Mouse (Mus musculus) kidney, adult 18-20 months (tissue): ENCODE data around the gene Ntn1.
A peak's percentile ranks its signal among the peaks of the same experiment; 100 is the strongest.

Experiments
- DNase-seq: peaks from one replicate; pipeline ENCODE4 v3.0.0; 2021

The Ntn1 gene

DNA sequence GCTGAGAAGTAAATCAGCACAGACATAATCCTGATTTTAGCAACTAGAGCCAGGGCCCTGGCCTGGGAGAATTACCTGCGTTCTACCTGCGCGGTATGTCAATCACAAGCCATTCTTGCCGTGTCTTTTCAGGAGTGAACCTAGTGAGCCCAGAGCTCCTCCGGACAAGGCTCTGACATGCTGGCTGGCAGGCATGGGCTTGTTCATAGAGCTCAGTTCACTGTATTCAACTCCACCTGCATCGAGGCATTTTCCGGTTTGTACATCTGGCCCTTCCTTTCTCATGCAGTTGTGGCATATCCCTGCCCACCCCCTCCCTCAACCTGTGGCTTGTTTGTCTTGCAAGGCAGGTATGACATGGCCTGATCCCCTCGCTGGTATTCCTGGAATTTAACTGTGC, 5.0 kb upstream of the Ntn1 start:
- no peak for DNase-seq

DNA sequence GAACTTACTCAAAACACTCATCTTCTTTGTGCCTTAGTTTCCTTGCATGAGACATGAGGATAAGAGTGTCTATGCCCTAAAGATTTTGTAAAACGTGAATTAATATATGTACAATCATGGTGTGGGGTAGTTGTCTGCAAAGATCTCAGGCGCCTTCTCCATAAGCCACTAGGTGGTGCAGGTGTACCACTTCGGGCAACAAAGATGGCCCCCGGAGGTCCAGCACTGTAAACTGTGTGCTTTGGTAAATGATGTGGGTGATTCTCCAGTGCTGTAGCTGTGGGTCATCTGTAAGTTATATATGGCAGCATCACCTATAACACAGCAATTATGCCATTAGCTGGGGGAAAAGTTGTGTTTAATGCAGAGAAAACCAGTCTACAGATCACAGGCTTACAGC, 3.6 kb upstream of the Ntn1 start:
- DNase-seq, result no peak

DNA sequence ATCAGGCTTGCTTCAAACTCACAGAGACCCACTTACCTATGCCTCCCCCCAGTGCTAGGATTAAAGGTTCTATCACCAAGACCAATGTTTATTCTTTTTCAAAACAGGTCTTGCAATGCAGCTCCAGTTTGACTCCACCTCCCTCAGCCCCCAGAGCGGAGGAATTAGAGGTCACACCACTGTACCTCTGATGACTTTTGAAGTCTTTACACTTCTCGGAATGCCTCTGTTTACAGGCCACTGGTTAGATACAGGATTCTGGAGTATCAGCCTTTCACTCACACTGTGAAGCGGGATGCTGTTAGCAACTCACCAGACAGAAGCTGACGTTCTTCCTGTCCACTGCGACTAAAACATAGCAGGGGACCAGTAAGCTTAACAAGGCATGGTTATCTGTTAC, 805 bp upstream of the Ntn1 start:
- no peak for DNase-seq

GRCm38 (mm10) chr11:68400021-68400671, 477 bp downstream of the Ntn1 start:
- DNase-seq, result peak; percentile 79

DNA sequence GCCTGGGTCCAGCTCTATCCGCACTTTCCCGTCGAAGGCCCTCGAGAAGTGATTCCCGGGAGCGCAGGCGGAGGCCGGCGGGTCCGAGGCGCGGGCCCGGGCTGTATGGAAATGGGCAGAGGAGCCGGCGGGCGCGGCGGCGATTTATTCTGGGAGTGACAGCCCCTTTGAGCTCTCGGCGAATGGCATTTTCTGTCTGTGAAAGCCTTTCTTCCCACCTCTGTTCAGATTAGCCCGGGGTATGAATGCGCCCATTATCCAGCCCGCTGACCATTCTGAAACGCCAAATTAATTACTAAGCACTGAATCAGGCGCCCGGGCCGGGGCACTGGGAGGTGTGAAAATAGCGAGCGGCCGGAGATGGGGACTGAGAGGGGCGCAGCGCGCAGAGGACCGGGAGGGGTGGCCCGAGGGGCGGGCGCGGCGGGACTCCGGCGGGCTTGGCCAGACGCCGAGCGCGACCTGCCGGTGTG, 1.0 kb downstream of the Ntn1 start:
- no peak for DNase-seq

DNA sequence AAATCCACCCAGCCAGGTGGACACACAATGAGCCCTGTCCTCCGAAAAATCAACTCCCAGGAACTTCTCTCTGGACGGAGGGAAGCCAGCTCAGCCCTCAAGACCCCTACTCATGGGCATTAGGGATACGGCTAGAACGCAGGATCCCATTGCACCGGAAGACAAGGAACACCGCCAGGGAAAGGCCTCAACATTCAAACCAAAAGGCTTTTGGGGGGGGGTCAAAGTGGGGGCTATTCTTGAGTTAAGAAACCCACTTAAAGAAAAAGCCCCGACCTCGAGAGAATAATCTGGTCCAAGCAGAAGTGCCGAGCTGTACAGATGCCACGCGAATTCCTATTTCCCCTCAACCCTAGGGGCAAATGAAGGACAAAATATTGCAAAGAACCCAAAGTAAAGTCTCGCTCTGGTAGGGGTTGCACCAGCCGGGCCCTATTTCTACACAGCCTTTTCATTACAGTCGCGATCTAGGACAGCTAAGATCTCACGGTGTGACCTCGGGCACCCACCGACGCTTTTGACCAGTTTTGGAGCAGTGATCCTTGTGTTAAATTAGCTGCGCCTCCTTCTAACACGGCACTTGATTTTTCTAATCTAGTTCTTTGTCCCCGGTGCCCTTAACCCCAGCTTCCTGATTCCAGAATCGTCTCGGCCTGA, 1.6 kb downstream of the Ntn1 start:
- no peak for DNase-seq

DNA sequence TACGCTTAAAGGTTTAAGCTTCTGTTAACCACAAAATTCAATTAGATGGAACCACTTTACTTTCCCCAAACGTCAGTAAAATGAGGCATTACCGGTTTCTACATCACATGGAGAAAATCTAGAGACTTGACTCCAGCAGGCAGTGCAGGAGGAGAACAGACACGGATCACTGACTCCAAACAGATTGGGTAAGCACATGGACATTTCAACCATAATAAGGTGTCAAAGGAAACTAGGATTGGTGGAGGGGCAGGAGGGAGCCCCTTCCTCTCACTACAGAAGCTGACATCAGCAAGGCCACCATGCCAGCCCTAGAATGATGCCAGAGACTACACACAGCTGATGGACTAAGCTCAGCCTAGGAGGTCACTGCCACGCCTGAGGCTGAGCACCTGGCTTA, 5.1 kb downstream of the Ntn1 start:
- no peak for DNase-seq

DNA sequence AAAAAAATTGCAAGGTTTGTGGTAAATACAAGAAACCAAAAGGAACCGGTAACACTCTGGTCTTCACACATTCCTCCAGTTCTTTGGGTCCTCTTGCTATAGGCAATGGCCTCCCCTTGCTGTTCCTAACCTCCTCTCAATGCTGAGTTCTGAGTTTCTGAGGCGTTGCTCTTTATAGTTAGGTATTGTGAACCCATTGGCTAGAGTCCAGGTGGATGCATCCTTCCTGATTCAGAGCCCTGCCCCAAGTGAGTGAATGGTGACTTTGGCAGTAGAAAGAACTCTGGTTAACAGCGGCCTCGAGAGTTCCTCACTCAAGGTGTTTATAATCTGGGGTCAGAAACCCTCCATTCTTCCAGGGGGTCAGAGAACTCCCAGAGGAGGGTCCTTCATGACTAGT, 5.9 kb downstream of the Ntn1 start:
- DNase-seq, result no peak

DNA sequence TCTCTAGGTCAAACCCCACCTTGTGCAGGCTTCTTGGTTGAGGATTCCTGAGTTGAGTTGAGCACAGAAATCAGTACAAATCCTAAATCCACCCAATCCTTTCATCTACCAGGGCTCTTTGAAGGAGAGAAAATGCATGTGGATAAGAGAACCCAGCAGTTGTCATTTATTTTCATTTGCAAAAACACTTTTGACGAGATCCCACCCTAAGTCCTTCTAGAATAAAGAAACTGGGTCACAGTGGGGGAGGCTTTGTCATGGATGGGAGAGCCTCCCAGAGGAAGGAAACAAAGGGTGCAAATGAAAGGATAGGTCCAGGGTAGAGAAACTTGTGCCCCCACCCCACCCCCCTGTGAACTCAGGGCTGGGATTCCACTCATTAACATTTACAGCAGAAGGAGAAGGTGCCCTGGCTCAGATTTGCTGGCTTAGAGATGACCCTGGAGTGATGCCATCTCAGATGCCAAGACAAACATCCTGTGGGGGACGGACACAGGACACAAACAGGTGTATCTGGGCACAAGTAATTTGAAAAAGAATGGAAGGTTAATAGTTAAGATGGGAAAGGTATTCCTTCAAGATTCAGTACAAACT, 6.6 kb downstream of the Ntn1 start:
- peak; percentile 67 for DNase-seq

DNA sequence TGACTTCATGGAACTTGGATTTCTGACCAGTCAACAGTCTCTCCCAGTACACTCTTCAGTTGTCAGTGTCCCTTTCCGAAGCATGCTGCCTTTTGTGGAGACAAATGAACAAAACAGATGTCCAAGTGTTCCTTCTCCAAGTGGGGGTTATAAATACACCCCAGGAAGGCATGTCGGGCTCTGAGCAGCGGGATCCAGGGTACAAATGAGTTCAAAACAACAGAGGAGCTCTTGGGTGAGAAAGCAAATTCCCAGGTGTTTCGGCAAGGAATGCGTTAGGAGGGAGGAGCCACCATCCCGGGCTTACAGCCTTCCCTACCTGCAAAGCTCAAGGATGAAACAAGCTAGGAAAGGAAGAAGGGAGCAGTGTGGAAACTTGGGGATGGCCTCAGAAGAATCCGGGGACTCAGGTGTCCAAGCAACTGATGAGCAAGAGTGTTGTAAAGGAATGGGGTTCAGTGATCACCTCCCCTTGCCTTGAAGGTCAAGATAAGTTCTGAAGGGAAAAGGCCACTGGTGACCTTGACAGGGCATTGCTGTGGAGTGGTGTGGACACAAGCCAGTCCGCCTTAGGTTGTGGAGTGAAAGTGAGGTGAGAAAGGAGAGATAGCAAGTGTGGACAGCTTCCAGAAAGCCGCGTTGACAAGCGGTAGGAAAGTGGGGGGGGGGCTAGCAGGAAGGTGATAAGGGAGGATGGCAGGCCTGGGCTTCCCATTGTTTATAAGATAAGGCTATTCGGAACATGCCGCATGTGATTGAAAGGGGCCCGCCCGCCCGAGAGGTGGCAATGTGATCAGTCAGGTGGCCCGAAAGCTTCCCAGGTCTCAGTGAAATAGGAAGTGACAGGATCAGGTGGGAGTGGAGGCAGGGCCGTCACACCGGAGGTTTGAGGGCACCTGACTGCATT, 10.0 kb downstream of the Ntn1 start:
- DNase-seq, result no peak

GRCm38 (mm10) chr11:68389621-68390020, 11.0 kb downstream of the Ntn1 start:
- DNase-seq, result no peak

GRCm38 (mm10) chr11:68388655-68389015, 12.0 kb downstream of the Ntn1 start:
- no peak for DNase-seq

GRCm38 (mm10) chr11:68387971-68388654, 12.5 kb downstream of the Ntn1 start:
- DNase-seq, result peak; percentile 62

DNA sequence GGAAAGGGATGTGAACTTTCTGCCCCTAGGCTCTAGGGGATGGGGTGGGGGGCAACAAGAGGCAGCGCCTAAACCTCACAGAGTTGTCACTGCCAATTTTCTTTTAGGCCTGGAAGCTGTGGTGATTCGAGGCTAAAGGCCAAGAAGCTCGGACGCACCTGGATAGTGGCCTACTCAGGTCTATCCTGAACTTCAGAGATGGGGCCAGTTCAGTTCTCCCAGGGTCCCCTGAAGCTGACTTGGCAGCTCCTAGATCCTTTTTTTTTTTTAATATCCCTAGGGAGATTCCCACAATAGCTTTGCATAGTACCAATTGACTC, 13.2 kb downstream of the Ntn1 start:
- DNase-seq, result no peak

GRCm38 (mm10) chr11:68386589-68387440, 13.8 kb downstream of the Ntn1 start:
- DNase-seq, result peak; percentile 83

GRCm38 (mm10) chr11:68385921-68386588, 14.6 kb downstream of the Ntn1 start:
- peak; percentile 58 for DNase-seq

DNA sequence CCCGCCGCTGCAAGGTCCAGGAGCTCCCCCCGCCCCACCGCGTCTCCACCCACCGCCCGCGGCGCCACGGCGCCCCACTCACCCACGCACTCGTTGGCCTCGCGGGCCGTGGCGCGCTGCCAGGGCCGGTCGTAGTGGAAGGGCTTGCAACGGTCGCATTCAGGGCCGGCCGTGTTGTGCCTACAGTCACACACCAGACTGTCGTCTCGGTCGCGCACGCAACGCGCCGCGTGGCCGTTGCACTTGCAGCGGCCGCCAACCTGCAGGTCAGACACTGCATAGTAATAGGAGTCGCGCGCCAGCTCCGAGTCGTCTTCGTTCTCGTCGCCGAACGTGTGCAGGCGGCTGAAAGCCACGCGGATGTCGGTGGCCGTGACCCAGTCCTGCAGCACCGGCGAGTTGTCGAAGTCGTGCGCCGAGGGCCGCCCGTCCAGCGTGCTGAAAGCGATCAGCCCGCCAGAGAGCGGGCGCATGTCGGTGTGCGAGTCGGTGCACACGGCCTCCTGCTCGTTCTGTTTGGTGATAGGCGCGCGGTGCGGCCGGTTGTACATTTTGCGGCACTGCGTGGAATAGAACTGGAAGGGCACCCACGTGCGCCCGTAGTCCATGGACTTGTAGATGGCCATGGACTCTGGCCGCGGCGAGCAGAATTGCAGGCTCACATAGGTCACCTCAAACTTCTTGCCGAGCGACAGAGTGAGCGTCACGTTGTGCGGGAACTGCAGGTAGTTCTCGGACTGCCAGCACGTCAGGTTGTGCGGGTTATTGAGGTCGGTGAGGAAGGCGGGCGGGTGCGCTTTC, 15.4 kb downstream of the Ntn1 start:
- peak; percentile 54 for DNase-seq

GRCm38 (mm10) chr11:68384592-68385020, 16.0 kb downstream of the Ntn1 start:
- no peak for DNase-seq

DNA sequence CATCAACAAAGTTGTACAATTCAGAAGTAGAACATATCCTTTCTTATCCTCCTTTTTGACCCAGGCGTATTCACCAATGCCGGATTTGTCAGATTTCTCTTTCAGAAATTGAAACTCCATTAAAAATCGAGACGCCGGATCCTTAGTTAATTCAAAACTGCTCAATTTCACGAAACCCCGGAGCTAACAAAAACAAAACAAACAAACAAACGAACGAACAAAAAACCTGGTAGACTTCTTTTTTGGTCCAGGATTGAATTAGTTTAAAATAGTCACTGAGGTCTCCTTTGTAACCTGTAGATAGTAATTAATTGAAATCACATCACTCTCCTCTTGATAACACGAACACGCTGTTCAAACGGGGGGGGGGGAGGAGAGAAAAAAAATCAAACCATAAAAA, 16.5 kb downstream of the Ntn1 start:
- DNase-seq, result no peak

- no peak for DNase-seq
Observed at GRCm38 (mm10) chr11:68383519-68383918, 17.1 kb downstream of the Ntn1 start.
